Mouse (Mus musculus) embryonic facial prominence, embryonic 10.5 days (tissue): ENCODE results near the gene Lsm7. TPM values are rescaled to one million over a fixed set of nuclear protein-coding genes. Genes with fewer than 3 reads are reported as not detected.

Experiments used
- DNase-seq: peaks from one replicate; pipeline ENCODE4 v3.0.0-alpha.2; 2017; ENCODE audit warnings: low spot score
- H3K27ac ChIP-seq: fragments of 300-500 bp; sonication (generic); replicated peaks from 2 replicates; pipeline ENCODE4 v1.5.1; 2016; ENCODE audit warnings: mild to moderate bottlenecking
- H3K27me3 ChIP-seq: fragments of 300-500 bp; sonication (generic); replicated peaks from 2 replicates; pipeline ENCODE4 v1.6.1; 2016; ENCODE audit warnings: low read depth, mild to moderate bottlenecking; ENCODE audit not compliant: poor library complexity, severe bottlenecking
- H3K36me3 ChIP-seq: fragments of 300-500 bp; sonication (generic); replicated peaks from 2 replicates; pipeline ENCODE4 v1.6.1; 2016; ENCODE audit warnings: mild to moderate bottlenecking, moderate library complexity
- H3K4me1 ChIP-seq: fragments of 300-500 bp; sonication (generic); 2 replicates; pipeline ENCODE4 v1.6.1; 2016
- H3K4me3 ChIP-seq: fragments of 300-500 bp; sonication (generic); 2 replicates; pipeline ENCODE4 v1.5.1; 2016; ENCODE audit warnings: mild to moderate bottlenecking, moderate library complexity
- H3K9me3 ChIP-seq: fragments of 300-500 bp; sonication (generic); 2 replicates; pipeline ENCODE4 v1.6.1; 2016; ENCODE audit warnings: mild to moderate bottlenecking
- WGBS: fragments of 180-500 bp; shearing (Covaris S2); methylation state at CpG from one replicate; pipeline ENCODE4 v1.1.7; 2016; 5-methylcytosine and 5-hydroxymethylcytosine counted together
- polyA plus RNA-seq: library from polyadenylated mRNA; unstranded; fragments of >200 nt; fragmentation: Nextera tagmentation; extraction: Ambion mirVana; gene quantifications from 2 replicates; pipeline ENCODE4 v1.2.1, GENCODE M21; 2016

Lsm7 gene
- polyA plus RNA-seq: 364 TPM in 2 replicates

DNA sequence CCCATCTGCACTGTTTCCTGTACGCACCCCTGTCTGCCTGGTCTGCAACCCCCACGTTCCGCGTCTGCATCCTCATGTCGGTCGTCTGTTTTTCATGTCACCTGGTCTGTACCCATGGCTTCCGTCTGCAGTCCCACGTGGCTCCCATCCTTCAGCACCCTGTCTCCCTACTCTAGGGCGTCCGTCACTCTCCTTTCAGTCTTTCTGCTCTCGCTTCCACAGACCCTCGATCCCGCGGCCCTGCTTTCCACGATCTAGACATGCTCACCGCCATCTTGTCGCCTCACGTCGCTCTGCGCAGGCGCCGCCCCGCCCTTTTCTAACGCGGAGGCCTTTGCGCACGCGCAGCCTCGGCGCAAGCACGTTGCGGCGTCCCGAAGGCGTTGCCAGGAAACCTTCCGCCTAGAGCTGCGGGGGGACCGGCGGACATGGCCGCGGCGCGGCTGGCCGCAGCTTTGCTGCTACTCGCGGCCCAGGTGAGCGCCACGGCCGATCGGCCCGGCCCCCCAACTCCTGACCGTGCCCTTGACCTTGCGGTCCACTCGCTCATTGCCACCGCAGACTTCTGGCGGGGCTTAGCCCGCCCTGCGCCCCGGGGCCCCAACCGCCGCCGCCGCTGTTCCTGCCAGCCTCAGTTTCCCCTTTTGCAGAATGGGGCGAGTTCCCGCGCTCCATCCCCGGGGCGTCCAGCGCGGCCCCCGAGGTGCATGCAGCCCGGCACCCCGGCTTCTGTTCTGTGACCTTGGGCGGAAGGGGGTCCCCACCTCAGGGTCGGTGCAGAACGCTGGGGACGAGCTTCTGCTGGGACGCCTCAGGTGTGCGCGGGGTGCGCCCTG lies at the start of gene Lsm7, which contains the start of gene Sppl2b:
Gene Lsm7 (minus strand): TSS at position 297 of the 836 bp plus-strand sequence.
Gene Sppl2b (plus strand): TSS at position 363 of the 836 bp plus-strand sequence.
- peak within 1 kb of the TSS; percentile 100 for H3K4me3 ChIP-seq
- peak within 1 kb of the TSS; percentile 91 for H3K27ac ChIP-seq
- H3K27me3 ChIP-seq: no peaks in the 10 kb centered on the region
- DNase-seq: peak; percentile 98
- H3K36me3 ChIP-seq: peaks cover 34% of the 10 kb centered on the region
- under 1% methylated on average over 81 of the region's 81 CpGs for WGBS
- peaks cover 55% of the 10 kb centered on the region for H3K4me1 ChIP-seq
- no peaks in the 10 kb centered on the region for H3K9me3 ChIP-seq

GRCm38 (mm10) chr10:80904709-80905108 lies 49.7 kb upstream of the Lsm7 start:
- peaks cover 87% of the 10 kb centered on the region for H3K36me3 ChIP-seq
- no peaks in the 10 kb centered on the region for H3K27me3 ChIP-seq
- WGBS: 93% methylated on average over 11 of the region's 11 CpGs

GRCm38 (mm10) chr10:80904004-80904693 lies 49.1 kb upstream of the Lsm7 start:
- H3K9me3 ChIP-seq: no peaks in the 10 kb centered on the region
- H3K4me3 ChIP-seq: no peak overlapping the region
- peaks cover 14% of the 10 kb centered on the region for H3K4me1 ChIP-seq
- H3K36me3 ChIP-seq: peaks cover 87% of the 10 kb centered on the region
- 88% methylated on average over 28 of the region's 28 CpGs for WGBS
- no peaks in the 10 kb centered on the region for H3K27me3 ChIP-seq
- no peak for DNase-seq
- no peak overlapping the region for H3K27ac ChIP-seq

More at GRCm38 (mm10) chr10:80904709-80905108, 49.7 kb upstream of the Lsm7 start:
- no peak overlapping the region for H3K4me3 ChIP-seq
- H3K27ac ChIP-seq: no peak overlapping the region
- no peaks in the 10 kb centered on the region for H3K9me3 ChIP-seq
- H3K4me1 ChIP-seq: peaks cover 8% of the 10 kb centered on the region
- no peak for DNase-seq

GRCm38 (mm10) chr10:80903282-80903681 lies 48.3 kb upstream of the Lsm7 start:
- WGBS: 94% methylated on average over 10 of the region's 10 CpGs
- peaks cover under 1% of the 10 kb centered on the region; the same call in 1 of the 2 replicates for H3K27me3 ChIP-seq
- peaks cover 19% of the 10 kb centered on the region for H3K4me1 ChIP-seq
- H3K27ac ChIP-seq: no peak overlapping the region
- no peak for DNase-seq
- no peak overlapping the region for H3K4me3 ChIP-seq
- no peaks in the 10 kb centered on the region for H3K9me3 ChIP-seq
- peaks cover 86% of the 10 kb centered on the region for H3K36me3 ChIP-seq

DNA sequence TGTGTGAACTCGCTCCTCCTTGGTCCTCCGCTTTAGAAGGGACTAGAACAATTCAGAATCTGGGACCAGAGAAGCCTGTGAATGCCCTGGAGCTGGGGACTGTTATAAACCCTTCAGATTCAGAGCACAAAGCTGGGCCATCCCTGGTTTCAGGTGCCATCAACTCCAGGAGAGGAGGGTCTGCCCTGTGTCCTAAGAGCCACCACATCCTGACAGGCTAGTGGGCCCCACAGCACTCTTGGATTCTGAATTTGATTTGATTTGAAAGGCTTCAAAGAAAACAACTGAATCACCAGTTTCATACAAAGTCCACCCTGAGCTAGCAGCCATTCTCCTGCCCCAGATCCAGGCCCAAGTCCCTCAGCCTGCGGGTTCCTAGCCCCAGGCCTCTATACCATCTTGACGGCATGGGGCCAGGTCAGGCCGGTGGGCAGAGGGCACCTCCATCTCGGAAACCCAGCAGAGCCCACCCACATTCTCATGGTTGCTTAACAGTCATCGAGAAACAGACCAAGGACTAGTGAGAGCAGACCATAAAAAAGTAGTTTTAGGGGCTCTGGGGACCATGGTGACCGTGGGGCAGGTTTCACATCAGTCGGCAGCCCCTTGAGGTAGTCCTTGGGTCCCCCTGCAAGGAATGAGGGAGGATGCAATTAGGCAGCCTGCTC lies 47.4 kb upstream of the Lsm7 start:
- no peak for DNase-seq
- peak overlapping the region; percentile 94; the same call in 1 of the 2 replicates for H3K4me3 ChIP-seq
- peaks cover 26% of the 10 kb centered on the region for H3K4me1 ChIP-seq
- peaks cover 86% of the 10 kb centered on the region for H3K36me3 ChIP-seq
- 91% methylated on average over 9 of the region's 9 CpGs for WGBS
- no peaks in the 10 kb centered on the region for H3K9me3 ChIP-seq
- peaks cover 8% of the 10 kb centered on the region; the same call in 1 of the 2 replicates for H3K27me3 ChIP-seq
- H3K27ac ChIP-seq: no peak overlapping the region

DNA sequence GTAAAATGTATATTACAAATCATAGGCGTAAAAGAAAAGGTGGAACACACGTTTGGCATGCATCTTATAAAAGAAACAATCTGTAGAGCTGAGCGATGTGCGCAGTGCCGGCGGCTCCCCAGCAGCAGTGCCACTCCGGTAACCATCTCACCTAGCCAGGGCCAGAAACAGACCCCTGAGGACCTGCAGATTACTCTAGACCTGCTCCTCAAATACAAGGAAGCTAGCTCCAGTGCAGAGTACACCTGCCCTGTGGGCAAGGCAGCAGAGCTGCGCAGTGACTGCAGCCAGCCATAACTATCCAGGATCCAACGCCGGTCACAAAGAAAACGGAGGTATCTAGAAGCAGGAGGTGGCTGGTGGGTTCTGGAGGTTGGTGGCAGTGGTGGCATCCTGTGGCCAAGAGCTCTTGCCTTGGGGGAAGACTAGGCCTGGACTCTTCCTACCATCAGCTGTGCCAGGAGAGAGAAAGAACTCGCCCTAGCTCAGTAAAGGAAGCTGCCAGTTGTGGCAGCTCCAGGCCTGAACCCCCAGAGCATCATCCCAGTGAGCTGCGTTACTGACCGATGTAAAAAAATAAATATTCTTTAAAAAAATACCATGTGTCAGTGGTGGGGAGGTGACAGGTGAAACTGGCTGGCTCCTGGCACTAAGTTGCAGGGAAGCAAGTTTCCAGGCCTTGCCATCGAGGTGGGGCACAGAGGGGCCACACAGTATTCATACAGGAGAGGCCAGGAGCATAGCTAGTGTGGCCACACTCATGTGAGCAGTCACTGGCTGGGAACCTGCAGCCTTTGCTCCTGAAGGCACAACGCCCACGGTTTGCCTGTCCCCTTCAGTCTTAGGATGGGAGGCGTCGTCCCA lies 46.6 kb upstream of the Lsm7 start:
- Histone ChIP-seq H3K36me3 (peaks cover 81% of the 10 kb centered on the region), H3K27ac (peak overlapping the region; percentile 54), H3K9me3 (no peaks in the 10 kb centered on the region), H3K27me3 (peaks cover 8% of the 10 kb centered on the region; the same call in 1 of the 2 replicates), H3K4me3 (peak overlapping the region; percentile 94), H3K4me1 (peaks cover 31% of the 10 kb centered on the region)
- WGBS: 88% methylated on average over 19 of the region's 19 CpGs
- DNase-seq: no peak

- under 1% methylated on average over 72 of the region's 72 CpGs for WGBS
- peaks cover 31% of the 10 kb centered on the region for H3K4me1 ChIP-seq
- peak within 1 kb of the TSS; percentile 94 for H3K4me3 ChIP-seq
- peak within 1 kb of the TSS; percentile 93 for H3K27ac ChIP-seq
- peaks cover 71% of the 10 kb centered on the region for H3K36me3 ChIP-seq
- DNase-seq: peak; percentile 98
- H3K9me3 ChIP-seq: no peaks in the 10 kb centered on the region
- peaks cover 8% of the 10 kb centered on the region; the same call in 1 of the 2 replicates for H3K27me3 ChIP-seq
These were observed 45.6 kb upstream of the Lsm7 start, which contains the start of gene Timm13 for GRCm38 (mm10) chr10:80900318-80901247. Gene Timm13, minus strand, starts transcription at chr10:80900969.

- Histone ChIP-seq H3K27ac (peak overlapping the region; percentile 93), H3K4me3 (peak overlapping the region; percentile 94), H3K4me1 (peaks cover 31% of the 10 kb centered on the region), H3K27me3 (peaks cover 8% of the 10 kb centered on the region; the same call in 1 of the 2 replicates), H3K9me3 (no peaks in the 10 kb centered on the region), H3K36me3 (peaks cover 62% of the 10 kb centered on the region)
- no peak for DNase-seq
- WGBS: 14% methylated on average over 25 of the region's 25 CpGs
These were observed 44.7 kb upstream of the Lsm7 start for GRCm38 (mm10) chr10:80899591-80900317.

DNA sequence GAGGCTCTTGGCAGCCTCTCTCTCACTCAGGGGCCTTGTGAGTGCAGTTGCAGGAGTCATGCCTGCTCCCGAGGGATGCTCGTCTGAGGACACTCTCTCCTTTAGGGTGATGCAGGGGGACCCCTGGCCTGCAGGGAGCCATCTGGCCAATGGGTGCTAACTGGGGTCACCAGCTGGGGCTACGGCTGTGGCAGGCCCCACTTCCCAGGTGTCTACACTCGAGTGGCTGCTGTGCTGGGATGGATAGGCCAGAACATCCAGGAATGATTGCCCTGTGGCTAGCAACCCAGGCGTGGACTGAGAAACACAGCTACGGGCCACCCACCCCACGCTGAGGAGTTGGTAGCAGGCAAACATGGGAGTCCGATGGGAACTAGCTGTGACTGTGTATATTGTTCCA lies 44.1 kb upstream of the Lsm7 start:
- no peak for DNase-seq
- no peak overlapping the region for H3K27ac ChIP-seq
- peaks cover 55% of the 10 kb centered on the region for H3K36me3 ChIP-seq
- 89% methylated on average over 8 of the region's 8 CpGs for WGBS
- peaks cover 31% of the 10 kb centered on the region for H3K4me1 ChIP-seq
- H3K4me3 ChIP-seq: peak overlapping the region; percentile 94
- H3K27me3 ChIP-seq: peaks cover 8% of the 10 kb centered on the region; the same call in 1 of the 2 replicates
- H3K9me3 ChIP-seq: no peaks in the 10 kb centered on the region

DNA sequence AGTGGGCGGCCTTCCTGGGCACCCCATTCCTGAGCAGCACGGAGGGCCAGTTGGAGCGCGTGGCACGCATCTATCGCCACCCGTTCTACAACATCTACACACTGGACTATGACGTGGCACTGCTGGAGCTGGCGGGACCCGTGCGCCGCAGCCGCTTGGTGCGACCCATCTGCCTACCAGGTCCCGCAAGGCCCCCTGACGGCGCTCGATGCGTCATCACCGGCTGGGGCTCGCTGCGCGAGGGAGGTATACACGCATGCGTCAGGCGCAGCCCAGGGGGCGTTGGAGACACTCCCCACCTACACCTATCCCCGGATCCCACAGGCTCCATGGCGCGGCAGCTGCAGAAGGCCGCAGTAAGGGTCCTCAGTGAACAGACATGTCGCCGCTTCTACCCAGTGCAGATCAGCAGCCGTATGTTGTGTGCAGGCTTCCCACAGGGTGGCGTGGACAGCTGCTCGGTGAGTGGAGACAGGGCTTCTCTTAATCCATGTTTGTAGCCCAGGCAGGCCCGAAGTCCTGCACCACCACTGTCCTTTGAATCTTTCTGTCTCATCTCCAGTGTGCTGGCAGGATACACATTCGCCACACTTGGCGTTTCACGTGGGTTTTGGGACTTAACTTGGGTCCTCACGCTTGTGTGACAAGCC lies 43.0 kb upstream of the Lsm7 start:
- peaks cover 45% of the 10 kb centered on the region for H3K36me3 ChIP-seq
- peak overlapping the region; percentile 36 for H3K4me3 ChIP-seq
- H3K27me3 ChIP-seq: peaks cover 8% of the 10 kb centered on the region; the same call in 1 of the 2 replicates
- H3K27ac ChIP-seq: no peak overlapping the region
- H3K9me3 ChIP-seq: peaks cover under 1% of the 10 kb centered on the region; the same call in 1 of the 2 replicates
- 38% methylated on average over 41 of the region's 41 CpGs for WGBS
- H3K4me1 ChIP-seq: peaks cover 31% of the 10 kb centered on the region
- peak; percentile 49 for DNase-seq
